Mouse (Mus musculus): ENCODE measurements at regions not wholly inside any gene's neighbourhood (a gene's known extent, or its start where the extent isn't known, plus 50 kb on each side); places are given as distances from the start of the nearest gene placed in this dataset.

DNA sequence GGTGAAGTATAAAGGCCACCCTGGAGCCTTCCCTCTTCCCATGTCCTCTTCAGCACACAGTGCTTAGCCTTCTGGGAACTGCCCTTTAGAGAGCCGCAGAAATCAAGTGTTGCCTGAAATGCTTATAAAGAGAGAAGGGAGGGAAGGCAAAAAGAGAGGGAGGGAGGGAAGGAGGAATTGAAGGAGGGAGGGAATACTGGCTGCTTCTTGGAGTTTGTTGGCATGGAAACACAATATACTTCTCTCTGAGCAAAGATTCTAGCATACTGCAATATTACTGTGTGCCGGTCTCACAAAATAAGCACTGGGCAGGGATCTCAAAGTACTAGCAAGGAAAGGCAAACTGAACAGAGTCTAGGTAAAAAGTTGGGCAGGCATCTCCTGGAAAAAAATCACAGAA lies 225.9 kb upstream of the Ldb2 start:
- no peak for TF ChIP-seq CTCF (IDR thresholded peaks at IDR 0.05; ENCODE audit: low read depth, low read length)
- TF ChIP-seq POLR2A (IDR thresholded peaks at IDR 0.05; ENCODE audit: extremely low read depth, insufficient read depth, low read length) = no peak

Data from liver, adult 2 months (tissue).